Mouse (Mus musculus) MEL-GATA-1-ER (cell line): ENCODE measurements around the gene Gm10073.
A peak's percentile ranks its signal among the peaks of the same experiment; 100 is the strongest.
"Not testable (repeated sequence)": the region's sequence is repeated elsewhere in the genome, so short reads cannot be mapped to it uniquely, and the experiment has no call there.

Experiments used
- DNase-seq: peaks from one replicate; pipeline ENCODE4 v3.0.0-alpha.2; 2012; ENCODE audit warnings: low read depth; ENCODE audit errors: extremely low read depth

Gm10073 gene

DNA sequence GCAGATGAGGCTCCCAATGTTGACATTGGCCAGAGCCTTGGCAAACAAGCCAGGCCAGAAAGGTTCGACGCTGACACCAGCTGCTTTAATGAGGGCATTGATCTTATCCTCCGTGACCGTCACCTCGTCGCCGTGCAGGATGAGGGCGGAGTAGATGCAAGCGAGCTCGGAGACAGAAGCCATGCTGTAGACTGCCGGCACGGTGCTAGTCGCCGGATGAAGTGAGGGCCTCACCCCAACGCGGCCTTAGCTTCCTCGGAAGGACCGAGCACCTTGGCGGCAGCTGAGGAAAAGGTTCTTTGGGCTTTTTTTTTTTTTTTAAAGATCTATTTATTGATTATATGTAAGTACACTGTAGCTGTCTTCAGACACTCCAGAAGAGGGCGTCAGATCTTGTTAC is at the start of gene Gm10073:
TSS of gene Gm10073 (minus strand) at position 294 of the 400 bp plus-strand sequence.
- DNase-seq, result not testable (repeated sequence)

- no peak for DNase-seq
Observed at GRCm38 (mm10) chr8:106623016-106623415, 49.8 kb upstream of the Gm10073 start.

DNA sequence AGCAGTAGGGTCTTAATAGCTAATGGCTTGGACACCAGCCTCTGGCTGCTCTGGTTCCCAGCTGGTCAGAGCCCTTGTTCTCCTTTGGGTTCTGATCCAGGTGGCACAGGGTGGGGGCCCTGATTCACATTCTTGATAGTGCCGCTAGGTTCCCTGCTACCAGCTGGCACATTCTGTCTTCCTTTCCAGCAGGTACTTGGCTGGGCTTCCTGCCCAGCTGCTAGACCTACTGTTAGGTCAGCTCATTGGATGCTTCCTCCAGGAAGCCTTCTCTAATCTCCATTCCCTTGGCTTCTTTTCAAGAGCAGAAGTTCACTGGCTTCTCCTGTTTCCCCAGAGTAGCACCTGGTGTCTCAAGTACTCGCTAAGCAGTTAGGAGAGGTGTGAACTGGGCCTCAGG is 47.2 kb upstream of the Gm10073 start:
- no peak for DNase-seq

GRCm38 (mm10) chr8:106619549-106620245 is 46.4 kb upstream of the Gm10073 start:
- no peak for DNase-seq

DNA sequence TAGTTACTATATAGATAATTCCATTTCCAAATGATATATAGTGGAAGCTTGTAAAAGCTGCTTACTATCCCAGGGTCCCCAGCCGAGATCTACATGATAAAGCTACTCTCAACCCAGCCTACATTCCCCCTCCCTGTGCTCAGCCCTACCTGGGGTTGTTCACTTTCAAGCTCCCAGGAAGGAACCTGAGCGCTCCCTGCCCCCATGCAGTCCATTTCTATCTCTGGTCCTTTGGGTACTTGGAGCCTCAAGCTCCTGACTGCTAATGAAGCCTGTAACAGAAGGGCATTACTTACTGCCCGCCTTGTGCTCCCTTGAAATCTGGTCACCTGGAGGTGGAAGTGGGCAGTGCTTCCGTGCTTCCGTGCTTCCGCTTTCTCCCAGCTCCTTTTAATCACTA is 45.1 kb upstream of the Gm10073 start:
- no peak for DNase-seq

DNA sequence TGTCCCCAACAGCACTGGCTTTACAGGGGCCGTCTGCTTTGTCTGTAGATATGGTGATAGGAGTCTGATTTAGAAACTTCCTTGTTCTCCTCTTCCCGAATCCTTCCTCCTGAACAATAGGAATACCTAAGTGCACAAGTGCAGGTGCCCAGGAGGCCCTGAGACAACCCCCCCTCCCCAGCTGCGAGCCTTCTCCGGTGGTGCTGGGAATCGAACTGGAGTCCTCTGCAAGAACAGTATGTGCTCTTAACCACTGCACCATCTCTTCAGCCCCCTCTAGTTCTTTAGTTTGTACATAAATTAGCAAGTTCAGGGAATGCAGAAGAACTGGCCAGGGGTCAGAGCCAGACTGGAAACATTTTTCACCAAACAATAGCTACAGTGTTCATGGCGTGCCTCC is 44.6 kb upstream of the Gm10073 start:
- no peak for DNase-seq

DNA sequence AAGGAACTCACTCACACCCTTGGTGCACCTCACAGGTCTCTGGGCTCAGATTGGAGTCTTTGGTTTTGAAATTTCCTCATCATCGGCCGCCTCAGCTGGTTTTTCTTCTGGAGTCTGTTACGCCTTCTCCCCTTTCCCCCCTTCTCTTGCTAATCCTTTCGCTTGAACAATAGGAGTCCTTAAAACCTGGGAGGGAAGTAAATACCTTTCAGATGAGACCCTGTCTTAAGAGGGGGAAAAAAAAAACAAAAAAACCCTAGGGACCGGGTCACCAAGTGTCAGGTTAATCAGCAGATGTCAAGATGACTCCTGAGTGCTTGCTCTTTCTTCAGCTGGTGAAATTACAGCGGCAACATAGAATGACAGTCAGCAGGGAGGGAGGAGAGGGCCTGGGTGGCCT is 43.9 kb upstream of the Gm10073 start:
- no peak for DNase-seq

GRCm38 (mm10) chr8:106616679-106617078 is 43.4 kb upstream of the Gm10073 start:
- no peak for DNase-seq

DNA sequence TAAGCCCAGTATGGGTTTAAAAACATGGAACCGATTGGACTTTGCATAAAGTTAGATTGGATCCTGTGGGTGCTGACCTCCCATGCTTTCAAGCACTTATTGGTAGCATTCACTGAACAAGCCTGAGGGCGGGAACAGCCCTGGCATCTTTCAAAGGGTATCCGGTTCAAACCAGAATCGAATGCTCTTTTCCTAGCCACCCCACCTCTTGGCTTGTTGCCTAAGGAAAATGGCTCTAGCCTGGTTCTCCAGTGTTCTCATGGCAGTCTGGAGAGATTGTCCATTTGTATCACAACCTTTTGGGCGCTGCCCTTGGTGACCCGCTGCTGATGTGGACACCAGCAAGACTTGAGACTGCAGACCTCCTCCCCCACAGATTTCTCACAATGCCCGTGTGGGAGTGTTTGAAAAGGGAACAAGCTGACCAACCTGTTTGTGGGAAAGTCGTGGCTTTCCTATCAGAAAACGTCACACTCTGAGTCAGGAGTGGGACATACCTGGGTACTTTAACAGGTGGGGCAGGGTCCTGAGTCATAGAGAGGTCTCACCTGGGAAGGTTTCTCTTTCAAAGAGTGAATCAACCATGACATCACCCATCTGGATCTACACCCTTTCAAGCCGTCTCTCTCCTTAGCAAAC is 42.5 kb upstream of the Gm10073 start:
- no peak for DNase-seq

DNA sequence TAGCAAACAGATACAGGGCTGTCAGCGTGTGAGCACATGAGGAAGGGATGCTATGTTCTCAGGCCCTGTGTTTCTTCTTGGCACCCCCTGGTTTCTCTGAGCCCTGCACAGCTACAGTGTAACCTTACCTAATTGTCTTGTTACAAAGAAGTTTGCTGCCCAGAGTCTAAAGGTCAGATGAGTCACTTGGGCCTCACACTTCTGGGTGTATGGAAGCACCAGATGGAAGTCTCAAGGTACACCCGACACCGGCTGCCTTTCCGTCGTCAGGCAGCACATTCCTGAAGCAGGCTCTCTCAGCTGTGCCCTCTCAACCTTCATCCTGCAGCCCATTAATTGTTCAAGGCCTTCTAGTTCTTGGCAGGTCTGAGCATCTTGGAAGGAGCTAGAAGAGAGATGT is 41.4 kb upstream of the Gm10073 start:
- no peak for DNase-seq

DNA sequence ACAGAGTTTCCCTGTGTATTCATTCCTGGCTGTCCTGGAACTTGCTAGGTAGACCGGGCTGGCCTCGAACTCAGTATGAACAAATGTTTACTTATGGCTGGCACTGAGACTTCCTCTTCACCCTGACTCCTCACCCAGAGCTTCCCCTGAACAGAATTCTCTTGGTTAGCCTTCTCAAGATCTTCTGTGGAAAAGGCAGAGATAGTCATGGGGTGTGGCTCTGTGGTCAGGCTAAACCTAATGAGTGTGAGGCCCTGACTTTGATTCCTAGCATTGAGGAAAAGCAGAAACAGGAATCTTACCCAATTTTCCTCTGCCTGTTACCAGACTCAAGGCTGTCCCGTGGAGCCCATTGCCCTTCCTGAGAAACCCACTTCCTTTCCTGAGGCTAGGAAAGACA is 38.8 kb upstream of the Gm10073 start:
- peak; percentile 17 for DNase-seq

DNA sequence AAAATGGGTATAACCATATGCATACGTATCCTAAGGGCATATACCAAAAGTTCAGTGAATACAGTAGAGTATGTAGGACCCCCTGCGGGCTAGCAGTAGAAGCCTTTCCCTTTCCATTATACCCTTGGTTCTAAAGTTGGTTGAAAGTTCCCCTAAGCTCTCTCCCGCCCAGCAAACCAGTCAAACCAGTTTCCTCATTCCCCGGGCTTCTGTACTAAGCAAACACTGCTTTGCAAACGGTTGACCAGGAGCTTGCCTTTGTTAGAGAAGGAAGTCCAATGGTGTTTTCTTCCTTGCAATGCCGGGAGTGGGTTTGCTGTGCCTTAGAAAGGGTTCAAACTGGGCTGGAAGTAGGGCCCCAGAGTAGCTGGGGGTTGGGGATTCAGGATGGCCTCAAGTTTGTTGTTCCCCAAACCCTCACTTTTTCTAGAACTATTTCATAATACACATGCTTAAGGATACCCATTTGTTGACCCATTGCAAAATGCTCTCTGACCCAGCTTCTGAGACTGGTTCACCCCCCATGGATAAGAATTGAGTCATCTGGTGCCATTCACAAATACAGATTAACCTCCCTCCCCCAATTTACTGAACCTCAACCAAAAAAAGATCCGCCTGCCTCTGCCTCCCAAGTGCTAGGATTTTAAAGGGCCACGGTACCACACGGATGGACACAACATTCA is 37.8 kb upstream of the Gm10073 start:
- DNase-seq, result no peak

GRCm38 (mm10) chr8:106609076-106609903 is 36.0 kb upstream of the Gm10073 start:
- DNase-seq, result no peak

DNA sequence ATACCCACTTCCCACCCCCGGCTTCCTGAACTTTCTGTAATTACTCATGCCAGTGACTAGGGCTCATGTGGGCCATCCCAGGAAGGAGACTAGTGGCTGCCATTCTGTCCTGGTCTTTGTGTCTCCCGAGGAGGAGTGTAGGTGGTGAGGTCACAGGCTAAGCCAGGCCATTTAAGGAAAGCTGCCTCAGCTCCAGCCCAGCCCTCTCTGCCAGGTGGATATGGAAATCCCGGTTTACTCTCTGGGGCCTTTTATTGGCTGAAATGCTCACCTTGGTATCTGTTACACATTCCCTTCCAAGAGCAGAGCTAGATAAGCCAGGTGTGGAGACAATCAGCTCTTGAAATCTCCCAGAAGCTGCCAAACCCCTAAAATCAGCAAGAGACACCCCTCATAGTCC is 35.2 kb upstream of the Gm10073 start:
- DNase-seq, result no peak

- not testable (repeated sequence) for DNase-seq
Observed at GRCm38 (mm10) chr8:106607783-106608182, 34.5 kb upstream of the Gm10073 start.

DNA sequence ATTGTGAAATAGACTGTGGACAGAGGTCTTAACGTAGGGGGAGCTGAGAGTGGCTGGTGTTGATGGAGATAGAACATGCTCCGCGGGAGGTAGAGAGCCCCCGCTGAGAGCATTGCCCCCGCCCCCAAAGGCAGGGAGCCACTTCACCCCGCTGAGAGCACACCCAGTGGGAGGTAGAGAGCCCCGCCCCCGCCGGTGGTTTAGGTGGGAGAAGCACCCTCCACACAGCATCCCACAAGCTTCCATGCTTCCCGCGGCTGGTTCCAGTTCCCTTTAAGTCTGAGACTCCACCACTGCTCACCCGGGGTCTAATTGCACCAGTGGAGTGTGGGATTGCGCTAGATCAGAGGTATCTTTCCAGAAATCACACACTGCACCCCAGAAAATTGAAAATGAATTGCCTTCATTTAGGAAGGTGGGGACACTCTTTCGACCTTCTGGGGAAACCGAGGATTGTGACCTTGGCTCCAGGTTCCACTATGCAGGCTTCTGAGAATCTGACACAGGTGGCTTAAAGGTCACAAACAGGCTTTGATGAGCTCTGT is 33.4 kb upstream of the Gm10073 start:
- DNase-seq, result no peak

- no peak for DNase-seq
Observed at GRCm38 (mm10) chr8:106606121-106606520, 32.9 kb upstream of the Gm10073 start.

DNA sequence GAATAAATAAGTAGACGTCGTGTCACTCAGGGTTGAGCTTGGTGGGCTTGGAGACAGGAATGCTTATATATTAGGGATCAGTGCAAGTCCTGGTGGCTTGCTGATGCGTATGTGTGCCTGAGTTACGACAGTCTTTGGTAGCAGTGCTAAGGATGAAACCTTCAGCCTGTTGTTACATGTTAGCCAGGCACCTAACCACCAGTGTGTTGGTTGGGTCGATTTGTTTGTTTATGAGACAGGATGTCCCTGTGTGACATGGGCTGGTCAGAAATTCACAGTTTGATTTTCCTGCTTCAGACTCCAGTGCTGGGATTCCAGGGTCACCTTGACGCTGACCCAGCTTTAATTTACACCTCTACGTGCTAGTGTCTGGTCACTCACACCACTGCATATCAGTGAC is 32.4 kb upstream of the Gm10073 start:
- no peak for DNase-seq

DNA sequence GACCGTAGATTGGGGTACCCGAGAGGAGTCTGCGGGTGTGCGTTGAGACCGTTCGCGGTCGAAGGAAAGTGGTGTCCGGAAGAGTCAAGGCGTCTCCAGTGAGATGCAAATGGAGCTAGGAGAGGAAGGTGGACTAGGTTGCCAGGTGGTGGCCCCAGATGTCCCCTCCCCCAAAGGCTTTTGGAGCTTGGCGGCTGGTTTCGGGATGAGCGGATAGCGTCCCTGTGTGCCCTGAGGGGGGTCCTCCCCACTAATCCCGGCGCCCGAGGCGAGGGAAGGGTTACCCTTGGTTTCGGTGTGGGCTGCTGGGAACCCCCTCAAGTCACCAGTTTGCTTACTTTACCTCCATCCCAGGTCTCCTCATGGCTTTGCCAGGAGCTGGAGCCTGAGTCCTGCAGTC is 30.7 kb upstream of the Gm10073 start:
- no peak for DNase-seq

- no peak for DNase-seq
Observed at GRCm38 (mm10) chr8:106603131-106603819, 30.0 kb upstream of the Gm10073 start, which contains the start of gene Cdh1. Gene Cdh1, plus strand, starts transcription at chr8:106603351.
